Mouse (Mus musculus) right cerebral cortex, postnatal 25 days (tissue): ENCODE measurements around the gene Car10.
A peak's percentile ranks its signal among the peaks of the same experiment; 100 is the strongest.
"Not testable (repeated sequence)": the region's sequence is repeated elsewhere in the genome, so short reads cannot be mapped to it uniquely, and the experiment has no call there.

Experiments used
- DNase-seq: peaks from one replicate; pipeline ENCODE4 v3.0.0; 2022

Gene Car10

GRCm38 (mm10) chr11:93396356-93396755, 298.5 kb downstream of the Car10 start:
- DNase-seq: no peak

- not testable (repeated sequence) for DNase-seq
Measured at GRCm38 (mm10) chr11:93401167-93401566, 303.3 kb downstream of the Car10 start.

DNA sequence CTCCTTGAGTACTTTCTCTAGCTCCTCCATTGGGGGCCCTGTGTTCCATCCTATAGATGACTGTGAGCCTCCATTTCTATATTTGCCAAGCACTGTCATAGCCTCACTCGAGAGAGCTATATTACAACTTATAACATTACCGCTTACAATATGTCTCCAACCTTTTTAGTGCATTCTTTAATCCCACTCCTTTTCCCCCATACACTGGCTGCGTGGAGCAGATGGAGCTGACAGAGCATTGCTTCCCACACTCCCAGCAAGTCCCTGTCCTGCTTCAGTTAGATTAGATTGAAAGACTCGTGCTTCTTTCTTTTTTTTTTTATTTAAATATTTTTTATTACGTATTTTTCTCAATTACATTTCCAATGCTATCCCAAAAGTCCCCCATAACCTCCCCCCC, 310.2 kb downstream of the Car10 start:
- DNase-seq: no peak

DNA sequence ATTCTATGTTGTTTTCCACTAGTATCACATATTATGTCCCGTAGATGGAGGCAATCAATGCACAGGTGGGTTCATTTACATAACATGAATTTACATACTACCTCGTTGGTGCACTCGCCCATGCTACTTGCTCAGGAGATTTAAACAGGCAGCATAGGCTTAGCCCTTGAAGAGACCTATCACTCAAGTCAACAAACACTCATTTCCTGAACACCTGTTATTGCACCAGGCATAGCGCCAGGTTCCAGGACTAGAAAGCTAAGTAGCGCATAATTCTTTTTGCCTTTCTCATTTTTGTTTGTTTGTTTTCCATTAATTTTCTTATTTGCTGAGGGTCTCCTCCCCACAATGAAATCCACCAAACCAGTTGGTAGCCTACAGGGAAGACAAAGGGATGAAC, 333.7 kb downstream of the Car10 start:
- no peak for DNase-seq

DNA sequence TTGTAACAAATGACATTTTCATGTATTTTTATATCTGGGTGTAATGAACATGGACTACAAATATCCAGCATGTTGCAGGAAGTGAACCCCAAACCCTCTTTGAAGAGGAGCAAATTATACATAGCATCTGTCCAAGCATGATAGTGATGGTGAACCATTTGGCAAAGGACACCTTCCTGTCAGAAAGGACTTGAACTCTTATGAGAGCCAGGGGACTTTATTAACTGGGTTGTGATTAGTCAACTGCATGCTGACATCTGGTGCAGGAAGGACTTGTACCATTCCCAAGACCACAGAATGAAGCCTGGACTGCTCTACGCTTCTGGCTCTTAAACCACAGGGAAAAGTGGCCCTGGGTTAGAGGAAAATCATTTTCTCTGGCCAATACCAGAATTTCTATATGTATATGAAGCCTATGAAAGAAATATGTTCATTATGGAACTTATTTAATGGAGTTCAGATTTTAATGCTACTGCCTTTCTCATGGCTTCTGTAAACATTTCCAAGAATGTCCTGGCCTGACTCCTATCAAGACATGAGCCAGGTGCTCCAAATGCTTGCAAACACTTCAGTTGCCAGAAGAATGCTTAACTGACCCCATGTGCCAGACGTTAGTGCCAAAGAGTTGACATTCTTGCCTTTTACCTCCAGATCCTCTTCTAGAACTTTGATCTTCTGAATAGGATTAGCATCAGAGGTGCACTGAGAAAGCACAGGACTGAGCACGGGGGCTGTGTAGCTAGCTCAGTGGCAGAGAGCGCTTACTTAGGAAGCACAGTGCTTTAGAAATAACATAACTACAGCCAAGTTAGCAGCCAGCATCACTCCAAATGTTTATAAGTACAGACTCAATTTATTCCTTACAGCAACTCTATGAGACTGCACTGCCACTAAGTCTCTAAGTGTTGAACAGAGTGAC, 337.4 kb downstream of the Car10 start:
- DNase-seq: no peak

DNA sequence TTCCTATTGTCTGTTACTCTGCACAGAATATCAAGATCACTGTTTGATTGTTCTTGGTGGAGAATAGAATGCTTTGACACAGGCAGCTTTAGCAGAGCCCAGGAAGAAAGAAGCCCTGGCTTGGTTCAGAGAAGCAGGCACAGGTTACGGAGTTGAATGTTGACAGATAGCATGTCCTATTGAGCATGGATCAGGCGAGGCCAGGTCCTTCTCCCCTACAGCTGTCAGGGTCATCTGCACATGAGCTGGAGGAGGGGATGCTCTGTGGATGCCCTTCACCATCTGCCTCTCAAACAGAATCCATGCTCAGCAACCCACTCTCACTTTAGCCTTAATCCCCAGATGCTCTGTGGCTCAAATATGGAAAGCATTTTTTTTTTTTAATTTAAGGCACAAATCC, 339.1 kb downstream of the Car10 start:
- no peak for DNase-seq

- no peak for DNase-seq
Measured at GRCm38 (mm10) chr11:93440466-93440865, 342.6 kb downstream of the Car10 start.

DNA sequence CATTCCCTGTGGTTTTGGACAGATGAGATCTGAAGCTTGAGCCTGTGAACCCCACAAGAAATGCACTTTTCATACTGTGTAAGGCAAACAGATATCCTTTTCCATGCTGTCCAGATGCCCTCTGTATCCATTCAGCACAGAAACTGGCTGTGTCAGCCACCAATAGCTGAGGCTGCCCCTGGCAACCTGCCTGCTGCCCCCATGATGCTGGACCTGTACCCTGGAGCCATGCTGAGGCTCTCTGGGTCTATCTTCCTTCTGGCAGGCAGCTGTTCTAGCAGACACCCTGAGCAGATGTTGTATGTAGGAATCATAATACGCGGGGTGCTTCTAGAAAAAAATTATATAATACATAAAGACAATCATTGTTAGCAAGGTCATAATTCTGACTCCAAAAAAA, 345.9 kb downstream of the Car10 start:
- DNase-seq: no peak

- DNase-seq: no peak
Measured at GRCm38 (mm10) chr11:93444741-93445140, 346.9 kb downstream of the Car10 start.

- DNase-seq: no peak
Measured at GRCm38 (mm10) chr11:93447566-93447965, 349.7 kb downstream of the Car10 start.

GRCm38 (mm10) chr11:93448290-93449256, 350.7 kb downstream of the Car10 start:
- DNase-seq: no peak

GRCm38 (mm10) chr11:93450535-93450934, 352.7 kb downstream of the Car10 start:
- DNase-seq: no peak

DNA sequence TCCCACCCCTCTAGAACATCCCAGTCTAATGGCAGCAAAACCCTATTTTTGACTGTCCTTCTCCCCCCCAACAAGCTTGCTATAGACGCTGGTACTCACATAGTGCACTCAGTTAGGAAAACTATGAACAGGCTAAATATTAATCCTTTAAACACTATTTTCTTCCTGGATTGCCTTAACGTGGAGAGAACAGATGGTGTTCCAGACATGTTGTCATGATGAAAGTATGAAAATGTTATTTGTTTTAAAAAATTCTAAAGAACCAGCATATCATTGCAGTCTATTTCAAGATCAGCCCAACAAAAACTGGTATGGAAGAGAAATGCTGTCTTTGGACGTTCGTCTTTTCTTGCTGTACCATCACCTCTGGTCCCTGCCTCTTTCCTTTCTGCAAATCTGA, 368.4 kb downstream of the Car10 start:
- no peak for DNase-seq

GRCm38 (mm10) chr11:93467711-93468110, 369.9 kb downstream of the Car10 start:
- DNase-seq: no peak

- no peak for DNase-seq
Measured at GRCm38 (mm10) chr11:93470771-93471170, 372.9 kb downstream of the Car10 start.

DNA sequence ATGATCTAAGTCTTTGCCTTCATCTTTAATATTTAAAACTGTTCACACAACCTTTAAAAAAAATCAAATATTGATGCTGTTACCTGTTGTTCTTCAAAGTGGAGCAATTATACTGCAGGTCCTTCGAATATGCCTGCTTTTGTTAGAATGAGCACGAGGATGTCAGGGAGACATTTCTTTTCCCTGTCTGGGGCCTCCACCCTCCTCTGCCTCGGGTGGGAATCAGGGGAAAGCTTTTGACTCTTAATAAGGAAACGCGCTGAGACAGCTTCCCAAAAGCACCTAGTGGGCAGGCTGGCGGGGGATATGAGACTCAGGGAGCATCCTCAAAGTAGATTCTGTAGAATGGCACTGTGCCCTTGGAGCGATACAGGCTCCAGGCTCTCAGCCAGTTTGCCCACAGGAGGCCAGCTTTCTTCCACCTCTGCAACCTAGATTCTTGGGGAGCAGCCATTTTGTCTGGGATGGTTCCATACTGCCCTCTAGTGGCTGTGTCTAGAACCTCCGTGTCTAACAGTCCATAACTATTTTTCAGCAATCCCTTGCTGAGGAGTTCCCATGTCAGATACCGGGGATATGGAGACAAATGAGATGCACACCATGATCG, 373.8 kb downstream of the Car10 start:
- DNase-seq: peak; percentile 76

DNA sequence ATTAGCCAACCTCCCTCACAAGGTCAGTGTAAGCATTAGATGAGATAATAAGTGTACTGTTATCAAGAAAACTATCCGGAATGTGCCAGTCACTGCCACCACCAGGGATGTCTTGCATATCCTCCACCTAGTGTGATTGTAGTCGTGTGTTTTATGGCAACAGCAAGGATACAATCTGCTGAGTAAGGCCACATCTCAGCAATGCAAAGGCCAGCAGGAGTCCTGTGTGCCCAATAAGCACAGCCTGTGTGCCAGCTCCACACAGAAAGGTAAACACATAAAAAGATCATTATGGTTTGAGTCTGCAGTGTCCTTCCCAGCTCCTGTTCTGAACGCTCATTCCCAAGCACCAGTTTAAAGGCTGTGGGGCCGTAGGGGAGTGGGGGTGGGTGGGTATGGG, 386.8 kb downstream of the Car10 start:
- DNase-seq: no peak

DNA sequence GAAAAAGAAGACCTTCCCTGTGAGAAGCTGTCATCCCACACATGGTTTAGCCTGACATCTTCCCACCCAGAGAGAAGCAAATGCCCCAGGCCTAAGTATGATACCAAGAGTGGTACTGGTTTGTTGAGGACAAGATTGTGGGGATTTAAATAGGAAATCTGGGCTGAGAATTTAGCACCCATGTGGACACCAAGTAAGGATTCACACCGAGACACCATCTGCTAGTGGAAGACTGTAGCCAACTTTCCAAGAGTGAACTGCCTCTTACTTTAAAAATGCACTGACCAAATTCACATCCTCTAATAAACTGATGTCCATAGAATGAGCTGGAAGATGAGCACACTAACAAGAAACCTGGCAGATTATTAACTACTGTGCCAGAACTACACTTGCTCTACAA, 389.2 kb downstream of the Car10 start:
- no peak for DNase-seq

GRCm38 (mm10) chr11:93487913-93488604, 390.2 kb downstream of the Car10 start:
- no peak for DNase-seq

GRCm38 (mm10) chr11:93490211-93490820, 392.5 kb downstream of the Car10 start:
- DNase-seq: peak; percentile 50

- DNase-seq: no peak
Measured at GRCm38 (mm10) chr11:93497896-93498295, 400.1 kb downstream of the Car10 start.

DNA sequence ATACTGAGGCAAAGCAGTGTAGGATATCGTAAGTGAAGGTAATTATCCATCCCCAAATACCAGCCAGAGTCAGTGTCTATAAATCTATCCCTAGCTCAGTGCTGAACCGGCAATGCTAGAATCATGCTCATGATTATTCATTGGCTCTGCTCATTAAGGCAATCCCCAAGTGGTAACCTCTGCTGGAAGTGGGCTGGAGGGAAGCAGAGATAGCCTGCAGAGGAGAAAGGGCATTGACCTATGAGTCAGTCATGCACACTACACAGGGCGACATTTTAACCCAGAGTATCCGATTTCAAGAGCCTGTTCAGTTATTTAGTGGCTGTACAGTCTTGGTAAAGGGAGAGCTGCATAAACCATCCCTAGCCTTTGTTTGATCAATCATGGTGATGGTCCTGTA, 402.6 kb downstream of the Car10 start:
- DNase-seq: no peak
